Mouse (Mus musculus) E14TG2a.4 (cell line): ENCODE data around the gene Tbx3.

Source experiments
- H3K27me3 ChIP-seq: 2 replicates; pipeline ENCODE4 v1.6.1; 2014; ENCODE audit warnings: low read length, control low read depth; ENCODE audit not compliant: insufficient read depth
- H3K36me3 ChIP-seq: 2 replicates; pipeline ENCODE4 v1.6.1; 2014; ENCODE audit warnings: low read length, control low read depth; ENCODE audit not compliant: insufficient read depth
- H3K4me1 ChIP-seq: replicated peaks from 2 replicates; pipeline ENCODE4 v1.6.1; 2014; ENCODE audit warnings: low read depth, low read length, control low read depth
- H3K4me3 ChIP-seq: replicated peaks from 2 replicates; pipeline ENCODE4 v1.5.1; 2014; ENCODE audit warnings: mild to moderate bottlenecking, low read length
- H3K9me3 ChIP-seq: 2 replicates; pipeline ENCODE4 v1.6.1; 2014; ENCODE audit warnings: low read length, control low read depth
- CTCF ChIP-seq: conservative IDR thresholded peaks from 2 replicates; pipeline ENCODE4 v1.5.1; 2014; ENCODE audit warnings: low read length
- NANOG ChIP-seq: IDR thresholded peaks from 2 replicates; pipeline ENCODE4 v1.6.1; 2014; ENCODE audit warnings: borderline replicate concordance, low read length, mixed read lengths
- POU5F1 ChIP-seq: IDR thresholded peaks from 2 replicates; pipeline ENCODE4 v1.6.1; 2014; ENCODE audit warnings: low read length, borderline replicate concordance

The Tbx3 gene

DNA sequence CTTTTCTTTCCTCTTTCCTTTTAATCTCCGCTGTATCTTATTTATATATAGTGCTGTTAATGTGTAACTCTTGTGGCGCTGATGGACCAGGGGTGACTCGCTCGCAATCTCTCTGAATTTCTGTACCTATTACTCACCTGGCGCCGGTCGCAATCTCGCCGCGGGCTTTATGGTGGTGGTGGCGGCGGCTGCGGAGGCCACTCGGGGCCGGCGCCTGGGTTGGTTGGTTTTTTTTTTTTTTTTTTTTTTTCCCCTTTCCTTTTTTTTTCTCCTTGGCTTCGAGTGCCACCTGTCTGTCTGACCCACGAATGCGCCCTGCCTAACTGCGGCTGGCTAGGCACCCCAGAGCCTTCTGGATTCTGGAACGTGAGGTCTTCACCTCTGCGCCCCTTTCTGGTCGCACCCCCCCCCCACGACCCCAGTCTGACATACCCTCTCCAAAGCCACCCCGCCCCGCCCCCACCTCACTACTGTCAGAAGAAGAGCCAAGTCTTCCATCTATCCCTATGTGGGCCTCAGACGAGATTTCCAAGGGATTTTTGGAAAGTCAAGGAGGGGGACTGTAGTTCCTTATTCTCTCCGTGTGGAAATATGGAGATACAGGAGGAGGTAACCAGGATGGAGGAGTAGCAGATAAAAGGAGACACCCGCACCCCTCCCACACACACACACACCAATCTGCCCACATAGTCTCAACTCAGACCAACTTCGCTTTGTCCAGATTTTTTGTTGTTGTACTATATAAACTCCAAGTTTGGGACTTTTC lies 15.9 kb downstream of the Tbx3 start:
- Histone ChIP-seq H3K36me3 (peaks cover 16% of the 10 kb centered on the region), H3K4me1 (peaks cover 95% of the 10 kb centered on the region), H3K9me3 (no peaks in the 10 kb centered on the region), H3K27me3 (peaks cover 72% of the 10 kb centered on the region), H3K4me3 (peak overlapping the region; percentile 62)
- TF ChIP-seq POU5F1: no peak
- no peak for TF ChIP-seq NANOG
- TF ChIP-seq CTCF: no peak

DNA sequence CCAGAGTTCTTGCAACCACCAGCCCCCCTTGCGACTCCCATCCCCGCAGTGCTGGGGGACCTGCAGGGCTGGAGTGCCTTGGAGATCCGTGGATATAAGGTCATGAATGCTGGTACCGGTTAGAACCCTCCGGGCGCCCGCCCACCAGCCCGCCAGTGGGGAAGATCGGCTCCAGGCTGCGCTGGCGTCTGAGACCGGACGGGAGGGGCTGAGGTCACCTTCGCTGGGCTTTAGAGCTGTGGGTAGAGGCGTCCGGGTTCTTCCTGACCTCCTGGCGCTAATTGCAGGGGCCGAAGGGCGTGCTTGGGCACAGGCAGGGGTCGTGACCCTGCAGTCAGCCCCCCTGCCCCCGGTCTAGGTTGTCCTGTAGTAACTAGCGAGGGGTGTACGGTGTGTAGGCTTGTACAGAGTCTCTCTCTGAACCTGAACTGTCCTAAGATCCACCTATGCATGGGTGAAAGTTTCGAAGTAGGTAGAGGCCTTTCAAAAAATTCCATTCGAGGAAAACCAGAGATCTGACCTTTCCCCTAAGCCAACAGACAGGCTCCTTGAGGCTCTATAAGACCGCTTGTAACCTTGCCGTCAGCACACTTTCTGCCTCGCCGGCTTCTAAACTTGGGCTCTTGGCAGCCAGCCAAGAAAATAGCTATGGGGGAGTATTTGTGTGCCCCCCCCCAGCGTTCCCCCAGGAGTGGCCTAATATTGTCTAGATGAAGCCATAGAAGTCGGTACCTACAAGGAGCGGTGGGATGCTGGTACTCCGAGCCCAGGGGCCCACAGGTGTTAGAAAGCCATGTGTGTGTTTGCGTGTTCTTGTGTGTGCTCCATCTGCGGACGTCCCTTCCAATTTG lies 16.8 kb downstream of the Tbx3 start:
- TF ChIP-seq POU5F1 (no peak), CTCF (no peak), NANOG (no peak)
- Histone ChIP-seq H3K9me3 (no peaks in the 10 kb centered on the region), H3K27me3 (peaks cover 71% of the 10 kb centered on the region), H3K36me3 (peaks cover 15% of the 10 kb centered on the region), H3K4me3 (peak overlapping the region; percentile 55), H3K4me1 (peaks cover 91% of the 10 kb centered on the region)

DNA sequence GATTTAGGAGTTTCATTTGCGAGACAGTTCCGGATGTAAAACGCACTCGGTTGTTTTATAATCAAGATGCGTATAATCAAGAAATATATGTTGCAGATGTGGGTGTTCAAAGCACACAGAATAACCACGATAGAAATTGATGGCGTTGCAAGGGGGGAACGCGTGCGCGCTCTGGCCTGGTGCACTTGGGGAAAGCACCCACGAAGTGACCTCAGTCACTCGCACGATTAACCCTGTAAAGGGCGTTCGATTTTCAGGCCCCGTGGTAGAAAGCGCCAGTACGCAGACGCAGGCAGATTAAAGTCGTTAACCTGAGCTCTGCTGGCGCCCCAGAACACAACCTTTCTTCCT lies 17.4 kb downstream of the Tbx3 start:
- Histone ChIP-seq H3K9me3 (no peaks in the 10 kb centered on the region), H3K4me1 (peaks cover 85% of the 10 kb centered on the region), H3K4me3 (peak overlapping the region; percentile 55), H3K36me3 (peaks cover 9% of the 10 kb centered on the region), H3K27me3 (peaks cover 66% of the 10 kb centered on the region)
- TF ChIP-seq POU5F1 (no peak), NANOG (no peak)

DNA sequence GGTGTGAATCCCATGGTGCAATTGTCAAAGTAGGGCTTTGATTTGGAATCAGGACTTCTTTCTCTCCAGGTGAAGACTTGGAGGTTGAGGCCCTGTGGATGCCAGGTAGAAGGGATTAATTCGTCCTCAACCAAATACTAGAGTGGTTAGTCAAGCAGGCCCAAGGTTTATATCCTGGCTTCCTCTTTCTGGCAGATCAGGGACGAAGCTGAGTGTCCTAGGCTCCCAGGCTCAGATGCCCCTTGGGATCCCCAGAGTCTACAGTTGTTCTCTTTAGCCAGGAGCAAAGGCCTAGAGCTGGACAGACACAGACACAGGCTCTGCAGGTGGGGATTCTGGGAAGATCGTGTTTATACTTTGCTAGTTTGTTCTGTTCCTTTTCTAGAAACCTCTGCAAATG lies 17.8 kb downstream of the Tbx3 start:
- Histone ChIP-seq H3K27me3 (peaks cover 61% of the 10 kb centered on the region), H3K9me3 (no peaks in the 10 kb centered on the region), H3K4me1 (peaks cover 81% of the 10 kb centered on the region), H3K36me3 (peaks cover 4% of the 10 kb centered on the region), H3K4me3 (no peak overlapping the region)
- TF ChIP-seq NANOG (no peak), POU5F1 (no peak), CTCF (no peak)

DNA sequence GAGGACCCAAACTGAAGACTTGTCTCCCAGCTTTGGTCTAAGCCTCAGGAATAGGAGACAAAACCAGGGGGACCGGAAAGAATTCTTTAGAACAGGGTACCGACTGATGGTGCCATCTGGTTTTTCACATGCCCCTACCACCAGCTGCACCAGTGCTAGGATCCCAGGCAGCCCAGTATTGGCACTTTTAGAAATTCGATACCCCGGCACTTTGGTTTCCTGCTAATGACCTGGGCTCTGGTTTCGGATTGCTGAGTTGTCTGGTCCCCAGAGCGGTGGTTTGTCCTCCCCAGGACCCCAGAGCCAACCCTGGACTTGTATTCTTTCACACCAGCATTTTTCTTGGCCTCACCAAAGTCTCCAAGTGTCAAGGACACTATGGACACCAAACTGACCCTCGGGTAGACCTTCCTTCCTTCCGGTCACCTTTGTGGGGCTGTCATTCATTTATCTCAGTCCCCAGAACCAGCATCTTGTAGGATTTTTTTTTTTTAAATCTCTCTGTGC lies 18.5 kb downstream of the Tbx3 start:
- Histone ChIP-seq H3K27me3 (peaks cover 56% of the 10 kb centered on the region), H3K4me3 (no peak overlapping the region), H3K9me3 (no peaks in the 10 kb centered on the region), H3K4me1 (peaks cover 79% of the 10 kb centered on the region), H3K36me3 (no peaks in the 10 kb centered on the region)
- TF ChIP-seq NANOG: no peak
- TF ChIP-seq CTCF: no peak
- TF ChIP-seq POU5F1: no peak

DNA sequence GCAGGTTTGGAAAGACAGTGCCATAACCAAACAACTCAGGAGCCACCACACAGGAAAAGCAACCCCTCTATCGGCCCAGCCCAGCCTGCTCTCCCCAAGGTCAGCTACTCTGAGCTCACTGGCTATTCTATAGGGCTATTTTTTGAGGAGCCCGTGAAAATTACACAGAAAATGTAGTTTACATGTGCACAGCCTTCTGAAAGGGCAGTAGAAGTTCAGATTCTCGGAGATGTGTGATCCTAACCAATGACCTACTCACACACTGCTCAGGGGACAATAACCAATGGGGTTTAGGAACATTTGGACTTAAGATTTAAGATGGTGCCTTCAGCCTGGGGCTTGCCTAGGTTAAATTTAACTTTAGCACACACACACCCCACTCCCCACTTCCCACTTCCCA lies 19.0 kb downstream of the Tbx3 start:
- peaks cover 78% of the 10 kb centered on the region for H3K4me1 ChIP-seq
- TF ChIP-seq CTCF (no peak), POU5F1 (no peak), NANOG (no peak)
- H3K36me3 ChIP-seq: no peaks in the 10 kb centered on the region

DNA sequence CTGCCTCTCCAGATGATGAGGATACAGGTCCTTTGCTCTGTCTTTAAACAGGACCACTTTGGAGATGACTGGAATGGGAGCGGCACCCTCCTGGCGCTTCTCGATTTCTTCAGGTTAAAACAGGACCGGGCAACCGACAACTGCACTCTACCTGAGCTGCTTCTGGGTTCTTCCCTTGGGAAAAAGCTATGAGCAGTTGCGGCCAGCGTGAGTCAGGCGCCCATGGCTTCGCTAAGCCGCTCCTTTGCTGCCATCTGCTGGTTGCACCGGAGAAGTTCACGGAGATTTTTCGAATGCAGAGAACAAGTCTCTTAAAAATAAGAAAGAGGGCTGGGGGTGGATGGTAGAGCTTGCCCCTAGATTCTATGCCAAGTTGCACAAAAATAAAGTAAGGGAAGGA lies 20.6 kb downstream of the Tbx3 start:
- peaks cover 76% of the 10 kb centered on the region for H3K4me1 ChIP-seq
- H3K4me3 ChIP-seq: peak overlapping the region; percentile 8; the same call in 1 of the 2 replicates
- H3K27me3 ChIP-seq: peaks cover 47% of the 10 kb centered on the region
- no peaks in the 10 kb centered on the region for H3K36me3 ChIP-seq
- TF ChIP-seq CTCF (peak; percentile 72), POU5F1 (no peak), NANOG (no peak)
- H3K9me3 ChIP-seq: no peaks in the 10 kb centered on the region

More for the DNA sequence above, 19.0 kb downstream of the Tbx3 start:
- Histone ChIP-seq H3K27me3 (peaks cover 54% of the 10 kb centered on the region), H3K9me3 (no peaks in the 10 kb centered on the region), H3K4me3 (no peak overlapping the region)

DNA sequence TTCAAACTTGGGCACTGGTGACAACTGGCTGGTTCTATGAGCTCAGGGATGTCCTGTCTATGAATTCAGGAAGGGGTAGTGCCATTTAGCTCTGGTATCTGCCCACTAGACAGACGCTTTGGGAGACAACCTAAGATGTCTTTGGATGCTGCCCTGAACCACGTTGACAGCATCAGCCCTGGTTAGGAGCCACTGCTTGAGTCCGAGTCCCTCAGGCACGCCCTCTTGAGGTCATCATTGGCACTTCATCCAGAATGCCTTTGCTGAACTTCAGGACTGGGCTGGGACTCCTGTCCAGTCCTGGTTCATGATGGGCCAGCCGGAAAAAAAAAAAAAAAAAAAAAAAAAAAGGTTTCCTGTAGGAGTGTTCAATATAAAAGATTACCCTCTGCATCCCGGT lies 22.0 kb downstream of the Tbx3 start:
- TF ChIP-seq NANOG (no peak), CTCF (peak; percentile 54), POU5F1 (no peak)
- peaks cover 38% of the 10 kb centered on the region for H3K27me3 ChIP-seq
- no peak overlapping the region for H3K4me3 ChIP-seq
- no peaks in the 10 kb centered on the region for H3K36me3 ChIP-seq
- peaks cover 70% of the 10 kb centered on the region for H3K4me1 ChIP-seq
- no peaks in the 10 kb centered on the region for H3K9me3 ChIP-seq
